Mouse (Mus musculus) forebrain, embryonic 10.5 days (tissue): ENCODE data around the gene Zfand3. TPM values are rescaled to one million over a fixed set of nuclear protein-coding genes. Genes with fewer than 3 reads are reported as not detected.

ENCODE experiments used
- DNase-seq: peaks from one replicate; pipeline ENCODE4 v3.0.0-alpha.2; 2017; ENCODE audit warnings: low spot score; ENCODE audit errors: extremely low spot score
- H3K27ac ChIP-seq: fragments of 300-500 bp; sonication (generic); 2 replicates; pipeline ENCODE4 v1.5.1; 2016; ENCODE audit warnings: mild to moderate bottlenecking
- H3K27me3 ChIP-seq: fragments of 300-500 bp; sonication (generic); 2 replicates; pipeline ENCODE4 v1.6.1; 2016; ENCODE audit warnings: mild to moderate bottlenecking; ENCODE audit not compliant: poor library complexity, severe bottlenecking
- H3K36me3 ChIP-seq: fragments of 300-500 bp; sonication (generic); replicated peaks from 2 replicates; pipeline ENCODE4 v1.6.1; 2016; ENCODE audit warnings: mild to moderate bottlenecking, moderate library complexity
- H3K4me1 ChIP-seq: fragments of 300-500 bp; sonication (generic); 2 replicates; pipeline ENCODE4 v1.6.1; 2016
- H3K4me3 ChIP-seq: fragments of 300-500 bp; sonication (generic); 2 replicates; pipeline ENCODE4 v1.5.1; 2016; ENCODE audit warnings: mild to moderate bottlenecking, moderate library complexity
- H3K9me3 ChIP-seq: fragments of 300-500 bp; sonication (generic); 2 replicates; pipeline ENCODE4 v1.6.1; 2016; ENCODE audit warnings: mild to moderate bottlenecking, moderate library complexity
- WGBS: fragments of 180-500 bp; shearing (Covaris S2); methylation state at CpG from one replicate; pipeline ENCODE4 v1.1.7; 2016; 5-methylcytosine and 5-hydroxymethylcytosine counted together
- polyA plus RNA-seq: library from polyadenylated mRNA; unstranded; fragments of >200 nt; fragmentation: Nextera tagmentation; extraction: Ambion mirVana; gene quantifications from 2 replicates; pipeline ENCODE4 v1.2.1, GENCODE M21; 2016

Gene Zfand3
- polyA plus RNA-seq, 1 experiment from 2014 or later: 71.3 TPM

DNA sequence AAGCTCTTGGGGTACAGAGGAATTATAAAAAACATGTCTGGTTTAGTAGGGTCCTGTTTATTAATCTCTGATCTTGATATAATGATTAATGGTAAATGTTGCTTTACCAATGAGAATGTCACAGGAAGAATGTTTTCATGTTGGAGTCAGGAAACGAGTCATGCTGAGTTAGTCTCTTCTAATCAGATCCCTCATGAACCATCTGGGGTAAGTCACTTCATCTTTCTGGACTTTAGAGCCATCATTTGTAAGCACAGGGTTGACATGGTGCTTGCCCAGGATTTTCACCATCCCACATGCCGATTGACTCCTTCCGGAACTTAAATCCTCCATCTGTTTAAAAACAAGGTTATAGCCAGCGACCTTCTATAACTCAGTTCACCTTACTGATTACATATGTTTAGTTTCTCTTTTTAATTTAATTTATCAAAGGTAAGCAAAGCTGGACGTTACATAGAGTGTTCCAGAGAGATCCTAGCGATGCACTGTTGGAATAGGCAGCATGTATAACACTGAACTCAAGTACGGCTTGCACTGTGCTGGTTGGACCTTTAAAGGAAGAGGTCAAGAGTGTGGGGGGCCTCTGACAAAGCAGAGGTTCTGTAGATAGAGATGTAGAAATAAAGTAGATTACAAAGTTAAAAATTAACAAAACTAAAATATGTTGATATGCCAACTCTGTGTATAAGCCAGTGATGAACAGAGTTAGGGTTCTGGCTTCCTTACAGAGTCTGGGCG is 56.7 kb downstream of the Zfand3 start:
- Histone ChIP-seq H3K4me1 (peaks cover 38% of the 10 kb centered on the region), H3K36me3 (peaks cover 5% of the 10 kb centered on the region; the same call in 1 of the 2 replicates), H3K9me3 (no peaks in the 10 kb centered on the region), H3K27ac (no peak overlapping the region), H3K4me3 (no peak overlapping the region), H3K27me3 (no peaks in the 10 kb centered on the region)
- DNase-seq: no peak
- 91% methylated on average over 8 of the region's 8 CpGs for WGBS

DNA sequence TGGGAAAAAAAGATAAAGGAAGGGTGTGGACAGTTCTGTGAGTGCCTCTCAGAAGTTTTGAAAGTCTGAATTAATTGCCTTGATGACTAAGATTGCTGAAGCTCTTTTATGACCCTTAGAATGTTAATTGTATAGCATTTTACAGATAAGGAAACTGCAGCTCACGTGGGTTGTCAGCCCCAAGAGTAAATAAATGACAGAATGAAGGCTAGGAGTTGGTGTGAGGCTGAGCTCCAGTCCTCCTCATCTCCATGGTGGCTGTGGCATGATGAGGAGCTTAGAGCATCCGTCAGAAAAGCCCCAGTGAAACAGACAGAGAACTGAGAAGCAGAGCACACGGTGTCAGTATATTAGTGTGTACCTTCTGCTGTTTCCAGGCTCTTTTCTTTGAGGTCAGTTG is 59.3 kb downstream of the Zfand3 start:
- Histone ChIP-seq H3K4me1 (peaks cover 39% of the 10 kb centered on the region), H3K9me3 (no peaks in the 10 kb centered on the region), H3K36me3 (peaks cover 14% of the 10 kb centered on the region), H3K27me3 (no peaks in the 10 kb centered on the region), H3K27ac (peak overlapping the region; percentile 53; the same call in 1 of the 2 replicates), H3K4me3 (no peak overlapping the region)
- DNase-seq: no peak
- 33% methylated on average over 3 of the region's 3 CpGs for WGBS

DNA sequence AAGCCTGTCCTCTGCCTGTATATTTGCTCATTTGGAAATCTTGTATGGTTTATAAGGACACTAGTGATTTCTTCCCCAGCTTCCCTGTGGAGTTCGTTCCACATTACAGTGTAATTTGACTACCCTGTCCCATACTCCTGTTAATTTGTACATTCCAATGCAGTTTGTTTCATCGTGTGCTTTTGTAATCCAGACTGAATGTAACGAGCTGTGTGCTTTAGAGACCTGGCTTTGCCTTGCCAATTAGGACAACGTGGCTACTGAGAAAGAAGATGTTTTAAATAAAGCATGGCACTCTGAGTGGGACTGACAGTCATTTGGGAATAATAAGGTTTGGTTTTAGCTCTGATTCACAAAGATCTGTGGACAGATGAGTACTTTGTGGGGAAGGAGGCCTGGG is 60.2 kb downstream of the Zfand3 start:
- no peak for DNase-seq
- Histone ChIP-seq H3K9me3 (no peaks in the 10 kb centered on the region), H3K4me1 (peaks cover 38% of the 10 kb centered on the region), H3K4me3 (no peak overlapping the region), H3K36me3 (peaks cover 14% of the 10 kb centered on the region), H3K27ac (peak overlapping the region; percentile 67), H3K27me3 (no peaks in the 10 kb centered on the region)
- 16% methylated on average over 4 of the region's 4 CpGs for WGBS

DNA sequence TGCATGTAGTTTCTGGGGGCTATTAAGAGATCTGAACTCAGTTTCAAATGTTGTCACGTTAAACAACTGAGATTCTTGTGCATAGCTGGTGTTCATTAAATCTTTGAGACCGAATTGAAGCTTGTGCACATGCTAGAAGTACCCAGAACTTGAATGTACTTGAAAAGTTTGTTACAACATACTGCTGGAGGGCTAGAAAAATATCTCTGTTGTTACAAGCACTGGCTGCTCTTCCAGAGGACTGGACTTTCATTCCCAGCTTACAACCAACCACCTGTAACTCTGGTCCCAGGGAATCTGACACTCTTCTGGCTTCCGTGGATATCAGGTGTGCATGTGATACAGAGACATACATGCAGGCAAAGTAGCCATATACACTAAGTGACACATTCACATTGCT is 65.2 kb downstream of the Zfand3 start:
- H3K9me3 ChIP-seq: no peaks in the 10 kb centered on the region
- peaks cover 17% of the 10 kb centered on the region for H3K4me1 ChIP-seq
- no peak for DNase-seq
- H3K27me3 ChIP-seq: no peaks in the 10 kb centered on the region
- 93% methylated on average over 3 of the region's 3 CpGs for WGBS
- no peak overlapping the region for H3K4me3 ChIP-seq
- H3K27ac ChIP-seq: no peak overlapping the region
- peaks cover 18% of the 10 kb centered on the region for H3K36me3 ChIP-seq

DNA sequence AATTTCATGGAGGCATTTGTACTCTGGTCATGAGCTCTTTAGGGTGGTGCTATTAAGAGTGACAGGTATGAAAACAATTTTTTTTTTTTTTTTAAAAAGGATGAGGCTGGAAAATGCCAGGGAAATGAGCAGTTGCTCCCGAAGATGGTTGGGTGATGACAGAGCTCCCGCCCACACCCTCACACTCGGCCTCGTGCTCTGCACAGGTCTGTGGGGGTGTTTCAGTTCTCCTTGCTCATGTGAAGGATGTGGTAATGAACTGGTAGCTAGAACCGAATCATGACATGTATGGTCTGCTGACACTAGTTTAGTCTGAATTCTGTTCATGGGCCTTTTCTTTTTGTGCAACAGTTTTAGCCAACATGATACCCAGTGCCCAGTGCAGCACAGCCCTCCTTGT is 66.1 kb downstream of the Zfand3 start:
- Histone ChIP-seq H3K27me3 (no peaks in the 10 kb centered on the region), H3K27ac (no peak overlapping the region), H3K9me3 (no peaks in the 10 kb centered on the region), H3K4me1 (peaks cover 15% of the 10 kb centered on the region), H3K36me3 (peaks cover 18% of the 10 kb centered on the region), H3K4me3 (no peak overlapping the region)
- WGBS: 86% methylated on average over 5 of the region's 5 CpGs
- DNase-seq: no peak

DNA sequence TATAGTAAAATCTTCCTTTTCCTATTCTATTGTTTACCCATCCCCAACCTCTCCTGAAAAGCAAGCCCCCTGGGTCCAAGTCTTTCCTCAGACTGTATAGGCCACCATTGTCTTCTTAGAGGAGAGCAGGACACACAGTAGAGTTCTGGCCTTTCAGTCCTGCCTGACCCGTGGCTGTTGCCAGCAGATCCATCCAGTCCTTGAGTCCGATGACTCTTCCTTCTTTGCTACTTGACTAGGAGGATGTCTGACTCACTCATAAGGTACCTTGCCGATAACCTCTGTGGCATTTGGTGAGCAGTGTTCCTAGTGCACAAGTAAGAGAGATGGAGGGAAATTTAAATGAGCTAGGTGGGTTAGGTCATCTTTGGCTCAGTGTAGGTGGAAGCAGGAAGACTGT is 68.1 kb downstream of the Zfand3 start:
- WGBS: 93% methylated on average over 3 of the region's 3 CpGs
- H3K4me3 ChIP-seq: no peak overlapping the region
- DNase-seq: no peak
- no peaks in the 10 kb centered on the region for H3K27me3 ChIP-seq
- no peaks in the 10 kb centered on the region for H3K9me3 ChIP-seq
- peaks cover 13% of the 10 kb centered on the region for H3K4me1 ChIP-seq
- peaks cover 18% of the 10 kb centered on the region for H3K36me3 ChIP-seq
- no peak overlapping the region for H3K27ac ChIP-seq

DNA sequence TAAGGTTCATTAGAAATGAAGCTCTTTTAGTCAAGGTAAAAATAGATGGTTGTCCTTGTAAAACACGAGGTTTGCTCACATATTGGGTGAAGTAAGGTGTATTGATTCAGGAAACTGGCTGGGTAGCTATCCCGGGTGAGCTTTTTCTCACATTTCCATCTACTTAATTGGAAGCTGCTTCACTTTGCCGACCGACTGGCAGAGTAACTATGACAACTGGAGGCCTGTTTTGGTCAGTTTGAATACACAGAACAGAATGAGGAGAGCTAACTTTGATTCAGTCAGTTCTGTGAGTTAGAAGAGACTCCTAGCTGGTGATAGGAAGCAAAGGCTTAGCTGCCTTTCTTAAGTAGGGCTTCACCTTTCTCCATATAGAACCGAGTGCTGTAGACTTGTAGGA is 71.4 kb downstream of the Zfand3 start:
- no peaks in the 10 kb centered on the region for H3K9me3 ChIP-seq
- no peak for DNase-seq
- WGBS: 76% methylated on average over 5 of the region's 5 CpGs
- H3K36me3 ChIP-seq: peaks cover 11% of the 10 kb centered on the region
- H3K27me3 ChIP-seq: no peaks in the 10 kb centered on the region
- H3K4me1 ChIP-seq: peaks cover 13% of the 10 kb centered on the region
- H3K27ac ChIP-seq: no peak overlapping the region
- H3K4me3 ChIP-seq: no peak overlapping the region

DNA sequence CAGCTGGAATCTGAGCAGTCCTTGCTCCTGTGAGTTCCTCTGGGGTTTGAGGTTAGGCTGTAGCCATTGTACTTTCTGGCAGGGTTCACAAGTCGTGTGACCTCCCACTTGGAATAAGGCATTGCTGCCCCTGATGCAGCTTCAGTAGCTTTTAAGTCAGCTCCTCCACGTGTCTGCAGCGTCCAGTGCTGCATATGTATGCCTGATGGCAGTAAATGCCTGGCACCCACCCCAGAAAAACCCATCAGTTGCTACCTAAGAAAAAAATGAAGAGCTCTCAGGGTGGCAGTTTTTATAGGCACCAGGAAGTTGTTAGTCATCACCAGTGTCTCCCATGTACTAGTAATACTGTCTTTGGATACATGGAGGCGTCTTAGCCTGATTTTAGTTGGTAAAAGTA is 79.5 kb downstream of the Zfand3 start:
- 89% methylated on average over 4 of the region's 4 CpGs for WGBS
- peaks cover 13% of the 10 kb centered on the region for H3K36me3 ChIP-seq
- H3K4me1 ChIP-seq: no peaks in the 10 kb centered on the region
- DNase-seq: no peak
- H3K27ac ChIP-seq: no peak overlapping the region
- H3K9me3 ChIP-seq: no peaks in the 10 kb centered on the region
- H3K27me3 ChIP-seq: no peaks in the 10 kb centered on the region
- no peak overlapping the region for H3K4me3 ChIP-seq

DNA sequence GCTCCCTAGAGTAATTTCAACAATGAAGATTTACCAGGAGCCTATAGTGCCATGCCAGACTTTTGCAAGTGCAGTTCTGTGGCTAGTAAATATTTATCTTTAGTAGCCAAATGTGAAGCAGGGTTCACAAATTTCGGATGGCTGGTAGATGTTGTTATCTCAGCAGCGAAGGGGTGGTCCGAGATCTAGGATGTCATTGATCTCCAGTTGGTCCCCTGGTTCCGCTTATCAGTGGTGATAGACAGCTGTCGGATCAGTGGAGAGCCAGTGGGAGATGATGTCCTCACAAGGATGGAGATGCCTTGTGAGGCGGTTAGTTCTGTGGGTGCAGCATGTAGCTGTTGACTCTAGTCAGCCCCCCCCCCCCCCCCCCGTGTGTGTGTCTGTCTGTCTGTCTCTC is 82.2 kb downstream of the Zfand3 start:
- 88% methylated on average over 7 of the region's 7 CpGs for WGBS
- DNase-seq: no peak
- H3K27ac ChIP-seq: no peak overlapping the region
- H3K4me3 ChIP-seq: no peak overlapping the region
- peaks cover 16% of the 10 kb centered on the region for H3K36me3 ChIP-seq
- H3K9me3 ChIP-seq: no peaks in the 10 kb centered on the region
- no peaks in the 10 kb centered on the region for H3K27me3 ChIP-seq
- H3K4me1 ChIP-seq: 0 out of 2 replicates have a peak, but pooled peaks cover 3% of the 10 kb centered on the region

DNA sequence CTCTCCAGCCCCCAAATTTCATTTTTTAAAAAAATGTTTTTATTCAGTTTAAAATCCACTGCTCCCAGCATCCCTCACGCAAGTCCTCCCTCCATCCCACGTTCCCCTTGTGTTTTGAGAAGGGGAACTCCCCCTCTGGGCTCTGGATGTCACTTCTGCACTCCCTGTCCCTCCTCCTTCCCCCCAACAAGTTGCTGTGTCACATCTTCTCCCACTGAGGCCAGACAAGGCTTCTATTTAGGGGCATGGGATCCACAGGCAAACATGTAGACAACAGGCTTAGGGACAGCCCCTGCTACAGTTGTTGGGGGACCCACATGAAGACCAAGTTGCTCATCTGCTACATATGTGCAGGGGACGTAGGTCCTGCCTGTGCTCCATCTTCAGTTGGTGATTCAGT is 83.9 kb downstream of the Zfand3 start:
- H3K36me3 ChIP-seq: peaks cover 15% of the 10 kb centered on the region
- H3K4me3 ChIP-seq: no peak overlapping the region
- H3K4me1 ChIP-seq: 0 out of 2 replicates have a peak, but pooled peaks cover 3% of the 10 kb centered on the region
- WGBS: 89% methylated on average over 3 of the region's 3 CpGs
- no peak for DNase-seq
- H3K9me3 ChIP-seq: no peaks in the 10 kb centered on the region
- no peaks in the 10 kb centered on the region for H3K27me3 ChIP-seq
- H3K27ac ChIP-seq: no peak overlapping the region

DNA sequence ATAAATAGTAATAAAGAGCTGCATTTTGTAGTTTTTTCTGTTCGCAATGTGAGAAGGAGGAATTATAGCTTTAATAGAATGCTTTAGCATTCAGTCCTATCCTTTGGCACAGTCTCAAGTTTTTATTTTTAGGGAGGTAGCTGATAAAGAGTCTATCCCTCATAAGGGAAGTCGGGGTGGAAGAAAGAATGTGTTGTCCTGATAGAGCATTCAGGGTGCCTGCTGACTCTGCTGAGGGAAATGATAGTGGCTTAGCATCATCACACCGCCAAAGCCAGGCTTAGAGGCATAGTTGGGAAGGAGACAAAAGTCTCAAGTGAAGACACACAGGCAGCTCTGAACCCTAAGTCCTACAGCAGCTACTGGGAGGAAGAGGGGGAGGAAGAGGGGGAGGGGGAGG is 85.9 kb downstream of the Zfand3 start:
- H3K4me1 ChIP-seq: 0 out of 2 replicates have a peak, but pooled peaks cover 3% of the 10 kb centered on the region
- H3K4me3 ChIP-seq: no peak overlapping the region
- no peaks in the 10 kb centered on the region for H3K27me3 ChIP-seq
- no peak for DNase-seq
- peaks cover 5% of the 10 kb centered on the region for H3K9me3 ChIP-seq
- H3K27ac ChIP-seq: no peak overlapping the region
- H3K36me3 ChIP-seq: peaks cover 30% of the 10 kb centered on the region
- WGBS: 84% methylated on average over 3 of the region's 3 CpGs

DNA sequence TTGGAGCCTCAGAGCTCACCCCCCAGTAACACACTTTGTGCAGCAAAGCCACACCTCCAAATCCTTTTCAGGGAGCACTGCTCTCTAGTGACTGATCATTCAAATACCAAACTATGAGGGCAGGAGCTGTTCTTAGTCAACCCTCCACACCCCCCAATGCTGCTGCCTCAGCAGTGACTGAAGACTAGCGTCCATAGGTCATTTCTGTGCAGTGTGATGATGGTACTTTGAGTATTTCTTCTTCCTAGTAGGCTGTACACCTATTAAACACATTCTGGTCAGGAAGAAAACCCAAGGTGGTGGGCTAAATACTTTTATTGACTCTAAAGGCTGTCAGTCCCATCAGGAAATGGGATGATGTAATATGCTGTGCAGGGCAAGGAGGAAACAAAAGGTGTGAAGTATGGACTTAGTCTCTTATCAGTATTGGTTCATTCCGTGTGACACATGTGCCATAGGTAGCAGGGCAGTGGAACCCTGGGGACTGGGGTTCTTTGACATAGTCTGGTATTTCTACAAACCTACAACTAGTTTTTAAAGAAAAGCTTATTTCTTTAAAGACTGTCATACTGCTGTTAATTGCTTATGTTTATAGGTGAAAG is 88.7 kb downstream of the Zfand3 start:
- no peak for DNase-seq
- Histone ChIP-seq H3K36me3 (peaks cover 41% of the 10 kb centered on the region), H3K9me3 (peaks cover 12% of the 10 kb centered on the region), H3K27ac (no peak overlapping the region), H3K4me3 (no peak overlapping the region), H3K4me1 (0 out of 2 replicates have a peak, but pooled peaks cover 5% of the 10 kb centered on the region), H3K27me3 (no peaks in the 10 kb centered on the region)
- WGBS: 94% methylated on average over 2 of the region's 2 CpGs

DNA sequence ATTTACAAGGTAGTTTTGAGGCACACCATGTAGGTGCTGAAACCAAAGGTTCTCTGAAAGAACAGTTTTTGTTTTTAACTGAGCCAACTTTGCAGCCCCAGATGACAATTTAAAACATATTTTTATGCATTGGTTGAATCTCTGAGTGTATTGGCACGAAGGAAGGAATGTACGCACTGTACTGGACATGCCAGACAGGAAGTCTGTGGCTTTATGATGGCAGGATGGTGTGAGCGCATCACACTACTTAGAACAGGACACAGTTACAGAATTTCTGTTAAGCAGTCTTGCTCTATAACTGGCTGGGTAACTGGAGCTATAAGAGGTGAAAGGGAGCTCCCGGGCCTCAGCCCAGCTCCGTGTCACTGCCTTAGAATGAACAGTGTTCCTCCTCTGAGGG is 92.6 kb downstream of the Zfand3 start:
- DNase-seq: no peak
- Histone ChIP-seq H3K4me1 (peaks cover 10% of the 10 kb centered on the region), H3K27me3 (no peaks in the 10 kb centered on the region), H3K27ac (no peak overlapping the region), H3K4me3 (no peak overlapping the region), H3K9me3 (peaks cover 12% of the 10 kb centered on the region), H3K36me3 (peaks cover 36% of the 10 kb centered on the region)
- 97% methylated on average over 5 of the region's 5 CpGs for WGBS
